Mouse (Mus musculus): ENCODE data around the gene Baz1a. TPM values are rescaled to one million over a fixed set of nuclear protein-coding genes. Genes with fewer than 3 reads are reported as not detected.

Baz1a gene
- 1 to 10 TPM; 3.7 to 3.9 TPM for total RNA-seq (2021)
- long read RNA-seq, experiment 1, partial matches to known transcripts: 0 of 1 reads
- long read RNA-seq, experiment 1, other reads (novel, unspliced or antisense): 1 of 1 reads
- long read RNA-seq, experiment 2, full-length matches to known transcripts: 1 of 2 reads
- long read RNA-seq, experiment 2, partial matches to known transcripts: 0 of 2 reads
- long read RNA-seq, experiment 2, other reads (novel, unspliced or antisense): 1 of 2 reads

GRCm38 (mm10) chr12:55013626-55014398, at the start of gene Baz1a:
Gene Baz1a (minus strand): TSS chr12:55014348.
- intact Hi-C loops (cut with DNase I): no loop called here
- DNase-seq: no peak

- no peak for DNase-seq
- intact Hi-C loops (cut with DNase I): no loop called here
Observed at GRCm38 (mm10) chr12:55062141-55062540, 48.0 kb upstream of the Baz1a start.

GRCm38 (mm10) chr12:55061006-55061405, 46.9 kb upstream of the Baz1a start:
- no peak for DNase-seq
- intact Hi-C loops (cut with DNase I): no loop called here

GRCm38 (mm10) chr12:55060212-55060898, 46.2 kb upstream of the Baz1a start:
- no peak for DNase-seq
- intact Hi-C loops (cut with DNase I): no loop called here

- intact Hi-C loops (cut with DNase I): no loop called here
Observed at GRCm38 (mm10) chr12:55059812-55060211, 45.7 kb upstream of the Baz1a start.

GRCm38 (mm10) chr12:55058865-55059615, 44.9 kb upstream of the Baz1a start:
- no peak for DNase-seq

More at GRCm38 (mm10) chr12:55059812-55060211, 45.7 kb upstream of the Baz1a start:
- no peak for DNase-seq

GRCm38 (mm10) chr12:55056703-55057102, 42.6 kb upstream of the Baz1a start:
- intact Hi-C loops (cut with DNase I): no loop called here
- DNase-seq: no peak

More at GRCm38 (mm10) chr12:55058865-55059615, 44.9 kb upstream of the Baz1a start:
- intact Hi-C loops (cut with DNase I): no loop called here

GRCm38 (mm10) chr12:55054551-55055241, 40.5 kb upstream of the Baz1a start:
- intact Hi-C loops (cut with DNase I): no loop called here
- no peak for DNase-seq

- DNase-seq: no peak
- intact Hi-C loops (cut with DNase I): no loop called here
Observed at GRCm38 (mm10) chr12:55053267-55053666, 39.1 kb upstream of the Baz1a start.

- intact Hi-C loops (cut with DNase I): no loop called here
- DNase-seq: no peak
Observed at GRCm38 (mm10) chr12:55051210-55052173, 37.3 kb upstream of the Baz1a start.

- DNase-seq: no peak
- intact Hi-C loops (cut with DNase I): no loop called here
Observed at GRCm38 (mm10) chr12:55049731-55050353, 35.7 kb upstream of the Baz1a start.

GRCm38 (mm10) chr12:55041011-55041410, 26.9 kb upstream of the Baz1a start:
- DNase-seq: no peak
- intact Hi-C loops (cut with DNase I): no loop called here

- intact Hi-C loops (cut with DNase I): no loop called here
- no peak for DNase-seq
Observed at GRCm38 (mm10) chr12:55027088-55027487, 12.9 kb upstream of the Baz1a start.

GRCm38 (mm10) chr12:55023284-55023683, 9.1 kb upstream of the Baz1a start:
- no peak for DNase-seq

GRCm38 (mm10) chr12:55019421-55019877, 5.3 kb upstream of the Baz1a start:
- no peak for DNase-seq
- intact Hi-C loops (cut with DNase I): no loop called here

More at GRCm38 (mm10) chr12:55023284-55023683, 9.1 kb upstream of the Baz1a start:
- intact Hi-C loops (cut with DNase I): no loop called here

- intact Hi-C loops (cut with DNase I): no loop called here
- DNase-seq: no peak
Observed at GRCm38 (mm10) chr12:55017119-55017721, 3.1 kb upstream of the Baz1a start.

GRCm38 (mm10) chr12:55016339-55017118, 2.4 kb upstream of the Baz1a start:
- no peak for DNase-seq
- intact Hi-C loops (cut with DNase I): no loop called here
